Mouse (Mus musculus): Measurements from ENCODE around the gene Alad.

GRCm38 (mm10) chr4:62514995-62515394 lies 4.7 kb downstream of the Alad start:
- TF ChIP-seq CTCF (IDR thresholded peaks at IDR 0.05; ENCODE audit: insufficient read depth, low read depth, low read length) (no peak), POLR2A (IDR thresholded peaks at IDR 0.05; ENCODE audit: insufficient read depth, low read depth, low read length) (no peak)

Data from olfactory bulb, adult 2 months (tissue).